Mouse (Mus musculus) effector memory CD4-positive, alpha-beta T cell, adult 5 months (primary cell): ENCODE results near the gene Ffar2. TPM values are rescaled to one million over a fixed set of nuclear protein-coding genes. Genes with fewer than 3 reads are reported as not detected.

Experiments used
- polyA plus RNA-seq: library from polyadenylated mRNA; unstranded; fragments of 100-300 nt; shearing (Covaris generic); gene quantifications from one replicate; pipeline ENCODE4 v1.2.1, GENCODE M21; 2017

Gene Ffar2
- polyA plus RNA-seq: not detected

DNA sequence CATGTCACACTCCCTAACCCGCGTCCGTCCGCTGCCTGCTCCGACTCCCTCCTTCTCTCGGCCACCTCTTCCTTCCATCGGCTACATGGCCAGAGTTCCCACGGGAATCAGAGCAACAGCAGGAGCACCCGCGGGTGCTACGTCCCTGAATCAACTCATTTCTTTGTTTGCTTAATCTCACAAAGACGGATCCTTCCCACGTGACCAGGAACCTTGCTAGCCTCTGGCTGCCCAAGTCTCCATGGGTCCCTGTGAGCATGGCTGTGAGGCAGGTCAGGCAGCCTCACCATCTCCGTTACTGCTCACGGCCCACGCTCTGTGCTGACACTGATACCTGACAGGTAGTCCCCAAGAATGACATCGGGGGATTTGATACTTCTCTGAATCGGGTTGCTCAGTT, at the start of gene Ffar2:
Gene Ffar2 (minus strand): TSS at position 101 of the 400 bp plus-strand sequence.

DNA sequence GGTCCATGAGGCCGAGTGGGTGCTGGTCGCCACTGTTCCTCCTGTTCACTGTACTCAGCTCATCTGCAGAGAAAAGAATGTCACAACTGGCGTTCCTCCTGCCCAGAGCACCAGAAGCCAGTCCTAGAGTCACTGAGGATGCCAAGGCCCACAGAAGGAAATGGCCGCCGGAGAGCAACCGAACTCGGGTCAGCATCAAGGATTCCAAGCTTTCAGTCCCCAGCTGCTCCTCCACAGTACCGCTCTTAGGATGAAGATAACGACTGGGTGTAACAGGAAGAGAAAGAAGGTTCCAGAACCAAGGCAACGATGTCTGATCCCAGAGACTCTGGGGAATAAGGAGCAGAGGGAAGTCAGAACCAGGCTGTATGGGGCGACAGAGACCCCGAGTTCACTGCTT, 37.9 kb upstream of the Ffar2 start, which contains the start of gene Ffar1:
Gene Ffar1 (minus strand): TSS at position 101 of the 400 bp plus-strand sequence.

DNA sequence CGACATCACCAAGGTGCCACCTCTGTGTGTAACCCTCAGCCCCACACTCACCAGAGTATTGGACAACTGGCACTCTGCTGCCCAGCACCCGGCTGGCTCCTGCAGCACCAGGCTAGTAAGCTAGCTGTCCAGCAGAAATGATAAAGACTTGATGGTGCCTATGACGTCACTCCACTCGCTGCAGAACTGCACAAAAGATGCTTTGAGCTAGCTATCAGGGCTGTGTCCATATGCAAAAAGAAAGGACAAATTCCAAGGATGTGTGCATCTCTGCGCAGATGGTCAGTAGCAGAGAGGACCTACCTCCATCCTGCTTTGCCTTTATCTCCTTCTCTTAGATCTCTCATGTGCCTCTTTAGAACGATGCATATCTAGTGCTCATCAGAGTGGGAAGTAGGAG, 32.5 kb upstream of the Ffar2 start, which contains the start of gene Ffar3:
Gene Ffar3 (minus strand): TSS at position 101 of the 400 bp plus-strand sequence.

DNA sequence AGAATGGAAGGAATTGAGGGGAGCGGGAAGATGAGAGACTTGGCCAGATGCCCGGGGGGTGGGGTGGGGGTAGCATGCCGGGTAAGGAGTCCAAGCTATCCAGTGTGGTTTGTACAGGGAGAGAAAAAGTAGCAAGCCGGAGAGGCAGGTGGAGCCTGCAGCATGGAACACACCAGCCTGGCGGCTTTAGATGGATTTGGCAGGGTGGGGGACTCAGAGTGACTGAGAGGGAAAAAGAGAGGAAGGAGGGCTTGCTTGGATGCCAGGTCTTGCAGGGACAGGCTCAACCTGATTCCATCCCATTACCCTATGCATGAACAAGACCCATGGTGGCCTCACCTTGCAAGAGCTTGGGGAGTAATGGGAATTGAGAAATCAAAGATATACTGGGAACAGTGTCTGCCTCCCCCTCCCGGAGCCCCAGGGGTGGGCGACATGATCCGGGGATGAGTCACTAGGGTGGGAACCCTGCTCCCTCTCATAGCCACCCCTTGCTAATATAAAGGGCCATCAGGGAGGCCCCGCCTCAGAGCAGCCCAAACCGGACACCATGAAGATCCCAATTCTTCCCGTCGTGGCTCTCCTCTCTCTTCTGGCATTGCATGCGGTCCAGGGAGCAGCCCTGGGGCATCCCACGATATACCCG, 36.1 kb downstream of the Ffar2 start, which contains the start of gene Krtdap:
Gene Krtdap (plus strand): TSS at position 520 of the 646 bp plus-strand sequence.

Other genes with a start within 250 kb of the Ffar2 start
- gene Kmt2b, start 235.0 kb downstream of the Ffar2 start, polyA plus RNA-seq: 14.0 TPM
- gene Zbtb32, start 224.9 kb downstream of the Ffar2 start, polyA plus RNA-seq: 12.8 TPM
- 0.79 TPM for gene Upk1a, start 210.9 kb downstream of the Ffar2 start, polyA plus RNA-seq
- gene Cox6b1, start 197.6 kb downstream of the Ffar2 start, polyA plus RNA-seq: 388 TPM
- gene Etv2, start 187.9 kb downstream of the Ffar2 start, polyA plus RNA-seq: not detected
- 194 TPM for gene Rbm42, start 173.5 kb downstream of the Ffar2 start, polyA plus RNA-seq
- gene Haus5, start 158.8 kb downstream of the Ffar2 start, polyA plus RNA-seq: 36.3 TPM
- gene Pmis2, start 152.2 kb downstream of the Ffar2 start, polyA plus RNA-seq: 0.56 TPM
- not detected for gene 2200002J24Rik, start 124.8 kb downstream of the Ffar2 start, polyA plus RNA-seq
- gene Atp4a, start 111.6 kb downstream of the Ffar2 start, polyA plus RNA-seq: not detected
- 51.5 TPM for gene Tmem147, start 94.2 kb downstream of the Ffar2 start, polyA plus RNA-seq
- not detected for gene Gapdhs, start 80.1 kb downstream of the Ffar2 start, polyA plus RNA-seq
- 0.17 TPM for gene Sbsn, start 72.3 kb downstream of the Ffar2 start, polyA plus RNA-seq
- not detected for gene Dmkn, start 60.0 kb downstream of the Ffar2 start, polyA plus RNA-seq
- gene Krtdap, start 35.9 kb downstream of the Ffar2 start, polyA plus RNA-seq: not detected
- gene Ffar3, start 32.4 kb upstream of the Ffar2 start, polyA plus RNA-seq: not detected
- gene Ffar1, start 37.8 kb upstream of the Ffar2 start, polyA plus RNA-seq: 0.09 TPM
- gene Cd22, start 56.6 kb upstream of the Ffar2 start, polyA plus RNA-seq: 28.6 TPM
- gene Mag, start 91.1 kb upstream of the Ffar2 start, polyA plus RNA-seq: not detected
- not detected for gene Hamp2, start 100.9 kb upstream of the Ffar2 start, polyA plus RNA-seq
- gene Hamp, start 120.3 kb upstream of the Ffar2 start, polyA plus RNA-seq: not detected
- 10.7 TPM for gene Usf2, start 133.0 kb upstream of the Ffar2 start, polyA plus RNA-seq
- gene Lsr, start 149.7 kb upstream of the Ffar2 start, polyA plus RNA-seq: 7.7 TPM
- gene Fam187b, start 150.0 kb upstream of the Ffar2 start, polyA plus RNA-seq: 0.46 TPM
- 1,401 TPM for gene Fxyd5, start 218.7 kb upstream of the Ffar2 start, polyA plus RNA-seq
- gene Fxyd7, start 227.7 kb upstream of the Ffar2 start, polyA plus RNA-seq: not detected
- not detected for gene Fxyd1, start 233.4 kb upstream of the Ffar2 start, polyA plus RNA-seq
- not detected for gene Lgi4, start 235.6 kb upstream of the Ffar2 start, polyA plus RNA-seq